Mouse (Mus musculus) liver, adult 2 months (tissue): ENCODE measurements around the gene Car11.

Experiments
- CTCF ChIP-seq: fragments of 200-500 bp; IDR thresholded peaks from 2 replicates; pipeline ENCODE4 v1.5.1; 2011; ENCODE audit warnings: low read depth, low read length, control low read depth
- POLR2A ChIP-seq: fragments of 200-500 bp; IDR thresholded peaks from 2 replicates; pipeline ENCODE4 v1.6.1; 2011; ENCODE audit warnings: low read length, control low read depth; ENCODE audit not compliant: insufficient read depth; ENCODE audit errors: extremely low read depth

- TF ChIP-seq POLR2A (no peak), CTCF (no peak)
These were observed 12.8 kb upstream of the Car11 start for GRCm38 (mm10) chr7:45686841-45687240.
